Mouse (Mus musculus): ENCODE measurements around the gene Rgs2.

DNA sequence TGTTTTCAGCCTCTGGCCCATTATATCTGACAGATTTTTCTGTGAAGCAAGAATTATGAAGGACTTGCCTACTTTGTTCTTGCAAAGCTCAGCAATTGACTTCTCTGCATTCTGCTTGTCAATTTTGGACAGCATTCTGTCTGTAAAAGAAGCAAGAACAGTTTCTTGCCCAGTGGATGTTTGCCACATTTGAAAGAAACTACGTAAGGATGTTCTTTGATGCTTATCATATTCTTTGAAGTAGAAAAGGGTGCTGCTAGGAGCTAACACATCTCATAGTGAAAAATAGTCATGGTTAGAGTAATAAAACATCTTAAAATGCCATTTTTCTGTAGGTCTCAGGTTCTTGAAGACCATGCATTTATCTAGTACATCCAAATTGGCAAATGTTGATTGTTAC, 10.9 kb downstream of the Rgs2 start:
- no peak for TF ChIP-seq CTCF (IDR thresholded peaks at IDR 0.05; ENCODE audit: extremely low read depth, insufficient read depth, low read length)
- TF ChIP-seq POLR2A (IDR thresholded peaks at IDR 0.05; ENCODE audit: extremely low read depth, insufficient read depth, low read length): no peak
